Mouse (Mus musculus): Measurements from ENCODE around the gene Fat3.

GRCm38 (mm10) chr9:15861402-15861801 lies 639.7 kb downstream of the Fat3 start:
- no peak for TF ChIP-seq CTCF (IDR thresholded peaks at IDR 0.05; ENCODE audit: low read depth)
- TF ChIP-seq EP300 (optimal IDR thresholded peaks at IDR 0.05): no peak
